Mouse (Mus musculus) thymus, postnatal 25 days (tissue): ENCODE results near the gene Lax1.

Experiments
- DNase-seq: peaks from one replicate; pipeline ENCODE4 v3.0.0; 2022

The Lax1 gene

DNA sequence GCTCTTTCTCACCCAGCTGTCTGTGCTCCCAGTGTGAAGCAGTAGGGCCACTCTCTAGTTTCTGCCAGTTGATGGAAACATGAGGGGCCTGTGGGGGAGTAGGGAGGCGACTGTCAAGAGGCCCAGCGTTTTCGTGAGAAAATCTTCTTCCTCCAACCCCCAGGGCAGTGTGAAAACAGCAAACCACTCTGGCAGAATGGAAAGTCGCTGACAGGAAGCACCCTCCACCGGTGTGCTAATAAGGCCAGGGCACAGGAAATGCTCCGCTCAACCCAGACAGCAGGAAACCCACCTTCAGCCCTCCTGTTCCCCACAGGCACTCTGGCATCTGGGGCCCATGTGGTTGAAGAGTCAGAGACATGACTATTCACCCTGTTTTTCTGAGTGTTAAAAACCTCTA is at the start of gene Lax1:
TSS of gene Lax1 (minus strand) at position 212 of the 400 bp plus-strand sequence.
- peak; percentile 77 for DNase-seq

GRCm38 (mm10) chr1:133736664-133737063 is 46.8 kb upstream of the Lax1 start:
- DNase-seq: no peak

- DNase-seq: peak; percentile 43
Measured at GRCm38 (mm10) chr1:133735995-133736652, 46.2 kb upstream of the Lax1 start.

DNA sequence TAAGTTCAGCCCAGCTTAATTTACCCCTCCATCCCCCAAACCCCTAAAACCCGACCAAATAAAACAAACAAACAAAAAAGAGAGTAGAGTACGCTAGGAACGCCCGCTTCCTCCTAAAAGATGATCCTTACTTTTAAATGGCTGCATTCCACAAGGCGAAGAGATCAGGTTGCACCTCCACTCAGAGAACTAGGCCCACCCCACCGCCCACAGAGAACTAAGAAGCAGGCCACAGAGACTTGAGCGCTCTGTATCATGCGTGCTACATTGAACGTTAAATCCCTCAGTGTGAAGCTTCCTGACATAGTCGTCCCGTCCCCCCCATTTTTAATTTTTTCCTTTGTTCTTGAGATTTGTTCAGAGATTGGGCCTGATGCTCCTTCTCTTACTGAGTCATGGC is 42.9 kb upstream of the Lax1 start:
- DNase-seq: no peak

DNA sequence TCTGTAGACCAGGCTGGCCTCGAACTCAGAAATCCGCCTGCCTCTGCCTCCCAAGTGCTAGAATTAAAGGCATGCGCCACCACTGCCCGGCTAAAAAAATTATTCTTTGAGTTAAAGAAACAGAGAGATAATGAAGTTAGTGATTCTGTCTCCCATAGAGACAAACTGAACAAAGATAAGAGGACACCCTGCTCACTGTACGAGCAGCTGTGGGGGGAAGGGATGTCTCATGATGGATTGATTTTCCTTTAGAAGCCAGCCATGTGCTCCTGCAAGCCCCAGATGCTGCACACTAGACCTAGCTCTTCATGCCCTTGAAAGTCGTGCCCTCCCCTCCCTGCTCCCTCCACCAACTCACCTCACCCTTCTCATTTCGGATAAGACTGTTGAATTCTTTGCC is 38.4 kb upstream of the Lax1 start:
- DNase-seq: no peak

DNA sequence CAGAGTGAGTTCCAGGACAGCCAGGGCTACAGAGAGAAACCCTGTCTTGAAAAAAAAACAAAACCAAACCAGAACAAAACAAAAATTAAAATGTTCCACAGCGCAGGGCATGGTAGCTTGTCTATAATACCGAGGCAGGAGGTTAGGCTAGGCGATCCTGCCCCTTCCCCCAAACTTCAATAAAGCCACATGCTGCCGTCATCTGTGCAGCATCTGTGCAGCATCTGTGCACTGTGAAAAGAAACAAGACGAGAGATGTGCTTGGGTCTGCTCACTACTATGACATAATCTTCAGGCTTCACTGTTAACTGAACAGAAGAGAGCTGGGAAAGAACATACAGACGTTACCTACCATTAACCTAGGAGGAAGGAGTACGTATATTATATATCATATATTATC is 30.4 kb upstream of the Lax1 start:
- DNase-seq: no peak

GRCm38 (mm10) chr1:133718786-133719185 is 28.9 kb upstream of the Lax1 start:
- DNase-seq: no peak

- no peak for DNase-seq
Measured at GRCm38 (mm10) chr1:133718296-133718695, 28.4 kb upstream of the Lax1 start.

GRCm38 (mm10) chr1:133716464-133716863 is 26.6 kb upstream of the Lax1 start:
- peak; percentile 72 for DNase-seq

GRCm38 (mm10) chr1:133715191-133715590 is 25.3 kb upstream of the Lax1 start:
- DNase-seq: no peak

GRCm38 (mm10) chr1:133713009-133713370 is 23.1 kb upstream of the Lax1 start:
- no peak for DNase-seq

- DNase-seq: no peak
Measured at GRCm38 (mm10) chr1:133712288-133713008, 22.5 kb upstream of the Lax1 start.

DNA sequence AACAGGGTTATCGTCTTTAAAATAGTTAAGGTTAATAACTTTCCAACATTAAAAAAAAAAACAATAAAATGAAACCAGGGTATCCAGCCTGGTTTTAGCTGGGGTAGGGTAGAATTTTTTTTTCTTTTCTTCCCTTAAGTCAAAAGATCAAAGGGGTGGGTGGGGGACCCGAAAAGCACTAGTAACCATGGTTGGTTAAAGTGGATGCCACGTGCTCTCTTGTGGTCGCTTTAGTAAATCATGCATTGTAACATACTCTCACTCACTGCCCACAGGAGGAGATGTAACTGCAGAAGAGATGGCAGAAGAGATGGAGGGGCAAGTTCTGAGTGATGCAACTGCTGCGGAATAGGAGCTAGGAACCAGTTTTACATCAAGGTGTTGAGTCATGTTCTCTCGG is 21.5 kb upstream of the Lax1 start:
- DNase-seq: peak; percentile 37

DNA sequence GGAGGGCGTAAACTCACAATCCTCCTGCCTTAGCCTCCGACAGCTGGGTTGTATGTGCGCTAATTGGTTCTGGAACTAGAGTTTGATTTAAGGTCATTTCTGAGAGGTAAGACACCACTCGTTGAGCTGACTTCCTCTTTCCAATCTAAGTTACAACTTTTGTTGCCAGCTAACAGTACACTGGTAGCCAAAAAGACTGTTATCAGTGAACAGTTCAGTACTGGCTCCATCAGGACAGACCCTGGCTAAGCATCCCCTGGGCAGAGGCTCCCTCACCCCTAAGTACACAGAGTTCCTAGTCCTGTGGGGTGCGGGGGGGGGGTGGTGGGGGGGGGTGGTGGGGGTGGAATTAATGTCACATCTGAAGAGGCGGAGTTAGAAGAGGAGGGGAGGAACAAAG is 21.0 kb upstream of the Lax1 start:
- no peak for DNase-seq

GRCm38 (mm10) chr1:133709292-133709691 is 19.4 kb upstream of the Lax1 start:
- DNase-seq: peak; percentile 24

GRCm38 (mm10) chr1:133701824-133702223 is 11.9 kb upstream of the Lax1 start:
- DNase-seq: peak; percentile 36

- no peak for DNase-seq
Measured at GRCm38 (mm10) chr1:133697935-133698620, 8.2 kb upstream of the Lax1 start.

DNA sequence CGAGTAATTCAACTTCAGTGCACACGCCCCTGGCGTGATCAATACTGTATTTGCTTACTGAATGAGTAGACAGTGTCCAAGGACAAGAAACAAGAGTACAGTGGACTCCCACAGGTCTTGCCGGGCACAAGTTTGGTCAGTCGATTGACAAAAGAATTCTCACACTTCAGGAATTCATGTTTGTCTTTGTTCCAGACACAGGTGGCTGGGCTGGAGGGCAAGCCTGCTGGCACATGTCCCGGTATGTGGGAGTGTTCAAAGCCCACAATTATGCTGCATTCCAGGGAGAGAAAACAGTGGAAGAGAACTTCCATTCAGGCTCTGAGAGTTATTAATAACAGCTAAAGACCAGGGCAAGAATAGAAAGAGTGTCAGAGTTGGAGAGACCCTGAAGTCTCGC is 6.0 kb upstream of the Lax1 start:
- DNase-seq: no peak

- peak; percentile 28 for DNase-seq
Measured at GRCm38 (mm10) chr1:133694876-133695275, 5.0 kb upstream of the Lax1 start.

DNA sequence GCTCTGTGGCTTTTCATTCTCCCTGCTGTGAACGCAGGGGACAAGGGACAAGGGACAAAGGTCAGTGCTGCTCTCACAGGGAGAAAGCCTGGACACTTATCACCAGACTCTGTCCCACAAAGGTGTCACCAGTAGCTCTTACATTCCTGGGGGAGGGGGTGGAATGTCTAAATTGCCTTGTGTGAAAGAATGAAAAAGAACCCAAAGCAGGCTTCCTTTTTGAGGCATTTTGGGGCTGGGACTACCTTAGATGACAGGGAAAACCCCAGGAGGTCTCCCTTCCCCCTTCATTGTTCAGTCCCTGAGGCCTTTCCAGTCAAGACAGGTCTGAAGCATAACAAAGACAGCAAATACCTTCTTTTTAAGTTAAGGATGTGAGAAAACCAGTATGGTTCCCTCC is 4.4 kb upstream of the Lax1 start:
- no peak for DNase-seq

DNA sequence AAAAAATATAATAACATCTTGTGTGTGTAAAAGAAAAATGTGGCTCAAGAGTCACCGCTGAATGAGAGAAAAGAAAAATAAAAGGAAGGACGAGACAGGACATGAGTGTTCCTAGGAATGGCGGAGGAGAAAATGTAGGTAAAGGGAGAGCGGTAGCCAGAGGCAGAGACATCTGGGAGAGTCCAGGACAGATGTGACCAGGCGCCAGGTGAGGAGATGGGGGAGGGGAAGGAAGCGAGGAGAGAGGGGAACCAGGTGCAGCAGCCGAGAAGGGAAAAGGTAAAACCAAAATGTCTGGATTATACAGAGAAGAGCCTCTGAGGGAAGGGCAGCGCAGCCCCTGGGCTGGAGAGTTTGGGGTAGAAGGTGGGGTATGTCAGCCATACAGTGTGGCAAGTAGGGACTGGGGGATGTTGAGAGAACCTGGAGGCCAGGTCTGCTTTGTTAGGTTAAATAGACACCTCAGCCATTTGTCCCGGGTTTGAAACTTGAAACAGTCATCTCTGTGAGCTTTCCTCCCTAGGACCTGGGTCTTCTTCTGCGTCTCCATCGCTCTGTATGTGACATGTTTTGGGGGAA is 3.7 kb upstream of the Lax1 start:
- DNase-seq: no peak

- DNase-seq: no peak
Measured at GRCm38 (mm10) chr1:133692195-133692594, 2.3 kb upstream of the Lax1 start.

GRCm38 (mm10) chr1:133691046-133691445 is 1.1 kb upstream of the Lax1 start:
- DNase-seq: no peak

DNA sequence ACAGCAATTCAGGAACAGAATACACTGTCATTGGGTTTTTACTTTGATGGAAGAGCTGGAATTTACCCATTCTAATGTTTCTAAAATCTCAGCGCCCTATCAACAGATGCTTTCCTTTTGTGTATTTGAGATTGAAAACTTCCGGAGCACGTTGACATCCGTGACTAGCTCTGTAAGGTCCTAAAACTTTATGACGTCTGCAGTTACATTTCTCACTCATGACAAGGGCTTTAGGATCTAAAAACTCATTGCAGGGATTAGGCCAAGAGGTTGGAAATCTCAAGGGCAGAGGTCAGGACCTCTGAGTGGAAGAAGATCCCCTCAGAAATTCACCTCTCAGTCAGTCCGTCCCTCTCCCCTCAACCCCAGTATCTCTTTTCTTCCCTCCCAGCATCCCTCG is 1.6 kb downstream of the Lax1 start:
- no peak for DNase-seq
